Mouse (Mus musculus) testis, adult 2 months (tissue): ENCODE measurements at regions not wholly inside any gene's neighbourhood (a gene's known extent, or its start where the extent isn't known, plus 50 kb on each side); places are given as distances from the start of the nearest gene placed in this dataset.

Source experiments
- CTCF ChIP-seq: fragments of 200-500 bp; IDR thresholded peaks from 2 replicates; pipeline ENCODE4 v1.5.1; 2012; ENCODE audit warnings: low read depth, mild to moderate bottlenecking, inconsistent platforms, low read length, moderate library complexity; ENCODE audit not compliant: control insufficient read depth, insufficient read depth, insufficient replicate concordance
- POLR2A ChIP-seq: fragments of 200-500 bp; IDR thresholded peaks from 2 replicates; pipeline ENCODE4 v1.6.1; 2012; ENCODE audit warnings: low read depth, mild to moderate bottlenecking, inconsistent platforms, low read length, moderate library complexity; ENCODE audit not compliant: control insufficient read depth

DNA sequence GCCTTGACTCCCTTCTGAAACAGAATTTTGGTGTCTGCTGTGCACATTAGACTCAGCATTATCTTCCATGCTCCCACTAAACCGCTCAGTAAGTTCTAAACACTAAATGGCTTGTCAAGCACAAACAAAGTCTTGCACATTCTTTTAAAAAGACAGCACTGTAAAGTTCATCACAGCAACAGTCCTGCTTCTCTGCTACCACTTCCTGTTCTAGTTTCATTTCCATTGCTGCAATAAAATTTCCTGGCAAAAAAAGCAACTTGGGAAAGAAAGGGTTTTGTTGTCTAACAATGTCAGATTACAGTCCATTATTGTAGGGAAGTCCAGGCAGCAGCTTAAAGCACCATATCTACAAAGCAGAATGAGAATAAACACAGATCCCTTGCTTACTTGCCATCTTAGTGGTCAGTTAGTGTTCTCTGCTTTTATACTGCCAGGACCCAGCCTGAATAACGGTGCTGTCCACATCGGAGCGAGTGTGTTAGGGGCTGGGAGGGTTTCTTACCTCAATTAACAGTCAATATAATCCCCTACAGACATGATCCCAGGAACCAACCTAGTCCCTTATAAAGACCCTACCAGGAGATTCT, 276.0 kb downstream of the Insc start:
- TF ChIP-seq POLR2A (no peak), CTCF (no peak)
